Mouse (Mus musculus) splenic B cell, adult 2 months (primary cell): ENCODE results near the gene Tnfaip2.

Experiments
- DNase-seq: peaks from one replicate; pipeline ENCODE4 v3.0.0-alpha.2; 2011; ENCODE audit warnings: low read depth, low spot score
- H3K27me3 ChIP-seq: 2 replicates; pipeline ENCODE4 v1.6.1; 2012; ENCODE audit warnings: mild to moderate bottlenecking, low read length, moderate library complexity, mixed read lengths; ENCODE audit not compliant: control insufficient read depth, poor library complexity, insufficient read depth, severe bottlenecking
- H3K36me3 ChIP-seq: 2 replicates; pipeline ENCODE4 v1.6.1; 2012; ENCODE audit warnings: mild to moderate bottlenecking, low read length, moderate library complexity, mixed read lengths; ENCODE audit not compliant: control insufficient read depth, poor library complexity, insufficient read depth, severe bottlenecking

Tnfaip2 gene

GRCm38 (mm10) chr12:111434164-111434744 lies 8.0 kb upstream of the Tnfaip2 start:
- no peak for DNase-seq
- H3K27me3 ChIP-seq, result no peaks in the 10 kb centered on the region
- H3K36me3 ChIP-seq, result no peaks in the 10 kb centered on the region

GRCm38 (mm10) chr12:111434745-111435327 lies 7.4 kb upstream of the Tnfaip2 start:
- DNase-seq, result no peak
- no peaks in the 10 kb centered on the region for H3K27me3 ChIP-seq
- no peaks in the 10 kb centered on the region for H3K36me3 ChIP-seq

DNA sequence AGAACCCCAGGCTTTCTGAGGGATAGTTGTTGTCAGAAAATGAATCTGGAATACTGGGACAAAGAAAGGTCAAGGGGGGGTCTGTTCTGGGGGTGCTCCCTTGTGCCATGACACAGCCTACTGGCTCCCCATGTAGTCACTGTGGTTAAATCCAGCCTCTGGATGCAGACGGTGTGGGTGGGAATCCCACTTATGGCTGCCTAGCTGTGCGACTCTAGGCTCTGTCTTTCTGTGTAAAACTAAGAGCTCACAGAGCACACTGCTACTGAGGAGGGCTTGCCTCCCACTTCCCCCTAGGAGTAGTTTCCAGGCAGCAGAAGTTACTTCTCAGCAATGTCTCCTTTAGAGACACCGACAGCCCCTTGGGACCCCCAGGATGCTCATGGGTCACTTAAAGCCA lies 6.1 kb upstream of the Tnfaip2 start:
- Histone ChIP-seq H3K36me3 (no peaks in the 10 kb centered on the region), H3K27me3 (no peaks in the 10 kb centered on the region)
- DNase-seq, result no peak

GRCm38 (mm10) chr12:111436640-111437039 lies 5.6 kb upstream of the Tnfaip2 start:
- Histone ChIP-seq H3K36me3 (no peaks in the 10 kb centered on the region), H3K27me3 (no peaks in the 10 kb centered on the region)
- no peak for DNase-seq

GRCm38 (mm10) chr12:111437222-111437900 lies 4.9 kb upstream of the Tnfaip2 start:
- no peak for DNase-seq
- Histone ChIP-seq H3K27me3 (no peaks in the 10 kb centered on the region), H3K36me3 (no peaks in the 10 kb centered on the region)

- Histone ChIP-seq H3K36me3 (no peaks in the 10 kb centered on the region), H3K27me3 (no peaks in the 10 kb centered on the region)
- DNase-seq, result no peak
These were observed 3.4 kb upstream of the Tnfaip2 start for GRCm38 (mm10) chr12:111438850-111439249.

DNA sequence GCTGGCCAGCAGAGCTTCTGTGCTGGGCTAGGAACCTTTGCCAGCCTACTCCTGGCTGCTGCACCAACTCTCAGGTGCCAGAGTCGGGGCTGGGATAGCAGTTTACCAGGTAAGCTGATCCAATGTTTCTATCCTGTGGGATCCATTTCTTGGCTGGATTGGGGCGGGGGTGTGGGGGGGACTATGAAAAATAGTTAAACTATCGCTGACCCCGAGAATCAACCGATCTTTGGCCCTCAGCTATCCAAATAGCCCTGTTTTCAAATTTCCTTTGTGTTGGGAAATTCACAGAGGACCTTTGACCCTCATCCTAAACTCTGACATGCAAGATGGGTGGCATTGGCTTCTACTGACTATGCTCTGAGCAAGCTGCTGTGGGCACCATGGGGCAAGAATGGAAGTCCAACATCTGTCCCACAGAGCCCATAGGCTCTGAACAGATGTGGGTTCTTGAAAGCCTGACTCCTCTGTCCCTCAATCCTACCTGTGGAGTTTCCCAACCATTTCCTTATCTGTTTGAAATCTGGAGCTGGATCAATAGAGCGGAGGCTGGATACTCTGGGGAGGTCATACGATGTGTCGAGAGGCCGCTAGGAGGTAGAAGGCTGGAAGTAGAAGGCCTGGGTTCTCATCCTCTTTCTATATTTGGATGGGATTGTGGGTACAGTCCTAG lies 1.4 kb upstream of the Tnfaip2 start:
- no peaks in the 10 kb centered on the region for H3K36me3 ChIP-seq
- DNase-seq, result no peak
- H3K27me3 ChIP-seq, result no peaks in the 10 kb centered on the region

GRCm38 (mm10) chr12:111441523-111441922 lies 746 bp upstream of the Tnfaip2 start:
- no peak for DNase-seq
- H3K27me3 ChIP-seq, result no peaks in the 10 kb centered on the region
- no peaks in the 10 kb centered on the region for H3K36me3 ChIP-seq

DNA sequence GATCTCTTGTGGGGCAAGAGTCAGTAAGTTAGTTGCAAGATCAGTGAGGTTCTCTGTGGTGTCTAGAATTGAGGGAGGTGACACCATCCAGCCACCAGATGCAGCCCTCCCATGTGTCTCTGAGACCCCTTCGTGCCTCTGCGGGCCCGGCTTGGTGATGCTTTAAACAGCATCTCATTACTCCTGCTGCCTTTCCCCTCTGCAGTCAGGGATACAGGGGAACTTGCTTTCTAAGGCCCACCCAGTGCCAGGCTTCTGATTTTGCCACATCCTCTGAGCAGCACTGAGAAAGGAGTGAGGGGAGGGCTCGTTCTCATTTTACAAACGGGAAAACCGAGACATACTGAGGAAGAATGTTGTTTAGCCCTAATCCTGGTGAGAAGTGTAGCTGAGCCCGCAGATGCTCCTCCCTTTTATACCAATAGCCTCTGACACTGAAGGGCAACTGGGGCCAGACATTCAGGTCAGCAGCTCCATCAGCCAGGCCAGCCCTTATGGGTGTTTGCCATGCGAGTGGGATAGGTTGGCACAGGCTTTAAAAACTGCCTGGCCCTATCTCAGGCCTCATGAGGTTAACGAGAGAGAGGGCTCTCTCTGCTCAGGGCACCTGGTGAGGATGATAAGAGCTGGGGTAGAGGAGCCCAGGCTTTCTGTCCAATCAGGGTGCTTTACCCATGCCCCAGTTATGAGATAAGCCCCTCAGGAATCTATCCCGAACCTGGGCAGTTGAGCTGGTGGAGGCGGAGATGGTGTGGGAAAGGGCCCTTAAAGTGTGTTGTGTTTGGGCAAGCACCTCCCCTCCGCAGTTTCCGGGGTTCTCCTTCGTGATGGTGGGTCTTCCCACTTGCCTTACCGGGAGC lies 972 bp downstream of the Tnfaip2 start:
- DNase-seq, result no peak
- Histone ChIP-seq H3K27me3 (no peaks in the 10 kb centered on the region), H3K36me3 (no peaks in the 10 kb centered on the region)

- no peaks in the 10 kb centered on the region for H3K27me3 ChIP-seq
- no peaks in the 10 kb centered on the region for H3K36me3 ChIP-seq
These were observed 1.9 kb downstream of the Tnfaip2 start for GRCm38 (mm10) chr12:111443921-111444831.

GRCm38 (mm10) chr12:111445161-111445889 lies 3.1 kb downstream of the Tnfaip2 start:
- H3K36me3 ChIP-seq, result no peaks in the 10 kb centered on the region
- no peaks in the 10 kb centered on the region for H3K27me3 ChIP-seq
- DNase-seq, result no peak

More at GRCm38 (mm10) chr12:111443921-111444831, 1.9 kb downstream of the Tnfaip2 start:
- no peak for DNase-seq

- Histone ChIP-seq H3K27me3 (no peaks in the 10 kb centered on the region), H3K36me3 (no peaks in the 10 kb centered on the region)
- no peak for DNase-seq
These were observed 3.8 kb downstream of the Tnfaip2 start for GRCm38 (mm10) chr12:111445890-111446613.

DNA sequence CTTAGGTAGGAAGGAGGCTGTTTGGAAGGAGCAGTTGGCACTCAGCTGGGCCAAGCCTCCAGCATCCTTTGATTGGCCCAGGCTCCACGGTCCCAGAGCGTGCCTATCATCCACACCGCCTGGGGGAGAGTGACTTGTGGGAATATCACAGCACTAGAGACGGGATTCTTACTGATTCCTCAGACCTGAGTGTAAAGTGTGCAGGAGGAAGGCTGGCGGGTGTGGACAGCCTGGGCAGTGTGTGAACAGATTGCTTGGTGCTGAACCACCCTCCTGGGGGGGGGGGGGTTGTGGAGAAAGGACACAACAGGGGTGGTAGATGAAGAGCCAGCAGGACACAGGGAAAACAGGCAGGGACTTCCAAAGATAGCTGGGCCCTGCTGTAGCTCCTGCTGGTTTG lies 4.5 kb downstream of the Tnfaip2 start:
- DNase-seq, result no peak

More for the DNA sequence above, 4.5 kb downstream of the Tnfaip2 start:
- H3K27me3 ChIP-seq, result no peaks in the 10 kb centered on the region
- H3K36me3 ChIP-seq, result no peaks in the 10 kb centered on the region
